Mouse (Mus musculus) hindlimb bud, embryonic 11.5 days (tissue): Measurements from ENCODE around the gene Sdk2.

Experiments
- DNase-seq: peaks from one replicate; pipeline ENCODE4 v3.0.0-alpha.2; 2012; ENCODE audit warnings: low read depth, low spot score; ENCODE audit errors: extremely low spot score

Sdk2 gene

DNA sequence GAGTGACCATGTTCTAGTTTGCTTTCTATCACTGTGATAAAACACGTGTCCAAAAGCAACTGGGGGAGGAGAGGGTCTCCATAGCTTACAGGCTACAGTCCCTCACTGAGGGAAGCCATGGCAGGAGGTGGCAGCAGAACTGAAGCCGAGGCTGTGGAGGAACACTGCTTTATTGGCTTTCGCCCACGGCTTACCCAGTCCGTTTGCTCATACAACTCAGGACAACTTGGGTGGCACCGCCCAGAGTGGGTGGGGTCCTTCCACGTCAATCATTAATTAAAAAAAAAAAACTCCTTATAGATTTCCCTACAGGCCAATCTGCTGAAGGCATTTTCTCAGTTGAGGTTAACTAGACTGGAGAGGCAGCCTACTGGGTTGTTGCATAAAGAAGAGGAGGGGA is 133.9 kb downstream of the Sdk2 start:
- no peak for DNase-seq

DNA sequence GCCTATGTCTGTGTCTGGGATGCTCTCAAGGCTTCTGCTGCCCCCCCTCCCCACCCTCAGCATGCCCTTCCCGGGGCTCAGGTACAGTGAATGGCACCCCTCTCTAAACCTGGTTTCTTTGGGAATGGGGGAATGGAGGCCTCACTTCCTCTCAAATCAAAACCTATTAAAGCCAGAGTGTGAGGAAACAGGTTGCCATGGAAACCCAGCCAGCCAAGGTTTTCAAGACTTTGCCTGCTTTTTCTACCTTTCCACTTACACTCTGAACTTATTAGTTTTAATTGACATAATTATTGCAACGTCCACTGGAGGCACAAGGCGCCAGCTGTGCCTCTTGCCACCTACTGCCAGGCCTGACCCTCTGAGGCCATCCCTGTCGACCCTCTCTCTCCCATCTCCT is 135.1 kb downstream of the Sdk2 start:
- DNase-seq, result peak; percentile 20

- no peak for DNase-seq
These were observed 136.7 kb downstream of the Sdk2 start for GRCm38 (mm10) chr11:113930112-113930511.

GRCm38 (mm10) chr11:113928831-113929230 is 138.0 kb downstream of the Sdk2 start:
- no peak for DNase-seq

DNA sequence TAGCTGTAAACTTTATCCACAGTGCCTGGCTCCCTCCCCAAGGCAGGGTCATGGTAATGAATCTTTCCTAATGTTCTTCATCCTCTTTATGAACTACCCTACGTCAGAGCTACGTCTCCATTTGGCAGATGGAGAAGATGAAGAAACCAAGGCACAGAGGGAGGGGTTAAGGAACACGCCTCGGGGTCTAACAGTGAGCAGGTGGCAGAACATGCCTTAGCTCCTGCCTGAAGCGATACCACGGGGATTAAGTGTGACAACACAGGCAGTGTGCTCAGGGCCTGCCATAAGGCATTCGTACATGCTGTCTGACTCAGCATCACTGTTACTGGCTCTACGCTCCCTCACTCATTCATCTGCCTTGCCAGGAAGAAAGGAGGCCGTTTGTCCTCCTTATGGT is 138.6 kb downstream of the Sdk2 start:
- no peak for DNase-seq

- no peak for DNase-seq
These were observed 139.0 kb downstream of the Sdk2 start for GRCm38 (mm10) chr11:113927826-113928225.

GRCm38 (mm10) chr11:113927231-113927630 is 139.6 kb downstream of the Sdk2 start:
- DNase-seq, result no peak

GRCm38 (mm10) chr11:113923137-113923536 is 143.7 kb downstream of the Sdk2 start:
- DNase-seq, result no peak

GRCm38 (mm10) chr11:113903131-113903860 is 163.6 kb downstream of the Sdk2 start:
- DNase-seq, result no peak

GRCm38 (mm10) chr11:113901906-113902305 is 164.9 kb downstream of the Sdk2 start:
- DNase-seq, result no peak

DNA sequence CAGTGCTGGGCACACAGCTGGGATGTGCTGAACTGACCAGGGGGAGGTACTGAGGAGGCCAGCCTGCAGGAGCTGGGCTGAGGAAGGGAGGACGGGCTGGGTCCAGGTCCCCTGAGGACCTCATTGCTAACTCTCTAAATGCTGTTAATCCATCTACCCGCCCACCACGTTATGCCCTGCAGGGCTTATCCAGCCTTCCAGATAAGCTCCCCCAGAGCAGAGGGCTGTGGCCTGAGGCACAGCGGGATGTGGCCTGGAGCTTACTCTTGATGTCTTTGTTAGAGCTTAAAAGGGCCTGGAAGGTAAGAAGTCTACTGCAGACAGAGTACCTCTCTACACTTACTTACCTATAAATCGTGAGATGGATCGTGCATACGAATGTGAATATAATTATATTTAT is 168.2 kb downstream of the Sdk2 start:
- no peak for DNase-seq

GRCm38 (mm10) chr11:113896006-113896405 is 170.8 kb downstream of the Sdk2 start:
- no peak for DNase-seq

DNA sequence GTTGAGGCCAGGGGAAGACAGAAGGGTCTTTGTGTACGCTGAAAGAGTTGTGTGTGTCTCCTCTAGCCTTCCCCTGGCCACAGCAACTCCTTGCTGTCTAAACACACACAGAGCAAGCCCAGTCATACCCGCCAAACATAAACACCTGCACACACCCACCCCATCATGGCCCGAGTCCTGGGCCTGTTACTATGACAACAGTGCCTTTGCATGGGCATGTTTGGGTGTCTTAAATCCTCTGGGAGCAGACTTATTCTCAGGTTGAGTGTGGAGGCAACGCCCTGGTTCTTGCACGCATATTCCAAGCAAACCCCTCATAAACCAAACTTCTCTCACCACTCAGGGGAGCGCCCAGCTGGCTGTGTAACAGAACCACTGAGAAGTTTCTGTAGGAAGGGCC is 173.9 kb downstream of the Sdk2 start:
- DNase-seq, result no peak

DNA sequence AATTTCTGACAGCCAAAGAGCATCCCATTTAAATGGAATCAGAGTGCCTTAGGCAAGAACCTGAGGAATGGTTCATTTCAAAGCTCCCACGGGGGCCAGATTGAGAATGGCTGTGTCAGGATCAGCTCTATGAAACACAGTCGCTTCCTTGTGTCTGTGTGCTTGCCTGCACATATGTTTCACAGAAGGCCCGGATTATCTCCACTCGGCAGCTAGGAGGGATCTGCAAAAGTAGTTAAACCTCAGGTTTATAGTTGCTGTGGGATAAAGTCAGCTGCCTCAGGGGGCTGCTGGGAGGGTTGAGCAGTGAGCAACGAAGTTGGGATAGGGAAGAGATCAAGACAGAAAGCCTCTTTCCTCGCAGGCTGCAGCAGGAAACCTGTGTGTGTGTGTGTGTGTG is 174.8 kb downstream of the Sdk2 start:
- DNase-seq, result no peak

DNA sequence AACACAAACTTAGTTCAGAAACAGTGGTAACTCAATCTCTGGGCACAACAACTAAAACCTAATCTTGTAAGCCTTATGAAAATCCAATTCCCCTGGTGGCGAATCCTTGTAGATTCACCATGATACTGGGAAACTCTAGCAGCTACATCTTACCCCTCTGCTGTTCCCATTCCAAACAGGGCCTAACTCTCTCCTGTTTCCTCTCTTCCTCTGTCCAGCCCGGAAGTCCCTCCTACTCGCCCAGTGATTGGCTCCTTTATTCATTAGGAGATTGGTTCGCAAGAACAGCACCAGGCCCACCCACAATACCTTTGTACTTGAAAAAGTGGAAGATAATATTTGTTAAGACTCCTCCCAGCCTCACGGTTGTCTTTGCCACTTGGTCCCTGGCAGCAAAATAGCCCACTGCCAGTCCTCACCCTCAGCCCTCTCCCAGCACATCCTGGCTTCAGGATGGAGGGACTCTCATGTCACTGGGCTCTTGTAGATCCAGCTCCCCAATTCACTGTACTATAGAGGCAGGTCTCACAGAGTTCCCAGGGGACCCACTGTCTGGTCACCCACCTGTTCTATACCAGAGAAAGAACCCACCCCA is 178.6 kb downstream of the Sdk2 start:
- no peak for DNase-seq

DNA sequence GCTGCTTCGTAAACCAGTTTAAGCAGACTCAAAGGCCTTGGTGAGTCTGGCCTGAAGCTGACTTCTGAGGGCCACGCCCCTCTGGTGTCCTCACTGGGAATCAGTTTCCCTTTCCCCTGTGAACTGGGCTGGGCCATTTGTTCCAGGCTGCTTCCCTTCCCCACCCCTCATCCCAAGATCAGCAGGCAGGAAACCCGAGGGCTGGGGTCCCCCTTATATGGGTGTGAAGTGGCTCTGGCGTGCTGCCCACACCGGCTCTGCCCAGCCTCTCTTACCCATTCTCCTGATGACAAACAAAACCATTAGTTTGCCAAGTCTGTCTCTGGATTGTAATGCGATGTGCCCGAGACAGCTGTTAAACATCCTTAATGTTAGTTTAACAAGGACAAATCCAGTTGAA is 180.5 kb downstream of the Sdk2 start:
- no peak for DNase-seq

DNA sequence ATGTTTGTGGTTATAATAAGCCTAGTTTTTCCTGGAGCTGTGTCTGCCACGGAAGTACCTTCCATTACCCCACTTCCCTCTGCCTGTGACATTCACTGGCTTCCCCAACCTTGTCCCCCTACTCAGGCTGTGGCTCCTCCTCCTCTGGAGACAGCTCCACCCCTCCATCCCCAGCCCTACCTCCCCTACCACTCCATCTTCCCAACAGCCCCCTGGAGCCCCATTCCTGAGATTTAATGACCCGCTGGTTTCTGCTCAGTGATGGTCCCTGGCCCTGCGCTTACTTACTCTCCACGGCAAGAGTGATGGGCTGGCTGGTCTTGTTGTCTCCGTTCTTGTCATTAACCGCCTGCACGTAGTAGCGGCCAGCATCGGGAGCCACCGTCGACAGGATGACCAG is 181.9 kb downstream of the Sdk2 start:
- DNase-seq, result no peak

- DNase-seq, result no peak
These were observed 183.8 kb downstream of the Sdk2 start for GRCm38 (mm10) chr11:113883031-113883430.

DNA sequence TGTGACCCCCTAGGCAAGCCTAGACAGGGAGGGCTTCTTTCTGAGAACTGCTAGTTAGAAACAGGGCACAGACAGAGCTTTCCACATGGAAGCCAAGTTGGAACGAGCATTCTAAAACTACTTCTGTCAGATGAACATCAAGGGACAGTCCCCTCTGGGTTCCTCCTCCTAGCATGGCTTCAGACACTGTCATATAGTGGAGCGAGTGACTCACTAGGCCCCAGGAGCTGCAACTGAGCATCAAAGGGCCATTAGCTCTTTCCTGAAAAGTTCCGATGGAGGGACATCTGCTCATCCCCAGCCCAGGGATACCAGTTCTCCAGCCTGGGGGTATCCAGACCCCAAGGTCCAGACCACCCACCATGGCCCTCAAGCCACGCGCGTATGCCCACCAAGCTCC is 185.0 kb downstream of the Sdk2 start:
- DNase-seq, result no peak

GRCm38 (mm10) chr11:113867066-113867465 is 199.8 kb downstream of the Sdk2 start:
- no peak for DNase-seq

GRCm38 (mm10) chr11:113865627-113866026 is 201.2 kb downstream of the Sdk2 start:
- peak; percentile 52 for DNase-seq

DNA sequence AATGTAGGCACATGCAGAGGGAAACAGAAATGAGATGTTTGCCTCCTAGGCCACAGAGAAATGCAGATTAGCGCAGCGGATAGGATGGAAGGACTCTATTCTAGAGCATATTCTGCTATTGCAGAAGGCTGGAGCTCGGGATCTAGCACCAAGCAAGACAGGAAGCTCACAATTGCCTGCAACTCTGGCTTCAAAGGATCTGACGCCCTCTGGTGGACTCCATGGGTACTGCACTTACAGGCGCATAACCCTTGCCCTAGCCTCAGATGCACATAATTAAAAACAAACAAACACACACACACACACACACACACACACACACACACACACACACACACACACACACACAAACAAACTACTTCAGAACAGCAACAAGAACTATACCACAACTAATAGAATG is 203.4 kb downstream of the Sdk2 start:
- no peak for DNase-seq

DNA sequence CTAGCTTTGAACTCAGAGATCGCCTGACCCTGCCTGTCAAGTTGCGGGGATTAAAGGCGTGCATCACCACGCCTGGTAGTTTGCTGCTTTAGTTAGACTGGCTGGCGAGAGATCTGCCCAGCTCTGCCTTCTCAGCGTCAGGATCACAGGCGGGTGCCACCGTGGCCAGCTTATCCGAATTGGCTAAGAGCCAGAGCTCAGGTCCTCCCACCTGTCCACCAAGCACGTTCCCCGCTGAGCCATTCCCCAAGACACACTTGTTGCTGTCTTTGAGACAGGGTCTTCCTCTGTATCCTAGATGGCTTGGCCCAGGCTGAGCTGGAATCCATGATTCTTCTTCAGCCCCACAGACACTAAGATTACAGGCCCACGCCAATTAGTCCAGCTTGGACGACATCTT is 211.2 kb downstream of the Sdk2 start:
- DNase-seq, result no peak
